ENCODE assay signal across 18 mouse cellular contexts in genomic region chr6:18446359-18446758, GRCm38 (mm10).
DNase-seq lines count a peak whose midpoint lies in the region; ATAC-seq and TF ChIP-seq lines count a peak whose summit lies in the region.
"Had no signal": no experiment of that assay in that cellular context is flagged by ENCODE, and none has a peak within 500 bp of the region (broad histone marks: within the 10 kb centered on the region; RNA-seq: fewer than 3 reads in every experiment).

No protein-coding gene starts in this region.

- no peaks in the 10 kb centered on the region for H3K36me3 ChIP-seq in hindbrain, embryonic 12.5 days
- H3K36me3 ChIP-seq in midbrain, postnatal 0 days (ENCODE audit: insufficient read depth, low read length) = no peaks in the 10 kb centered on the region
- H3K36me3 ChIP-seq: limb, embryonic 12.5 days; liver, embryonic 15.5 days had no signal

- TF ChIP-seq POLR2A in cortical plate, adult 2 months (IDR thresholded peaks at IDR 0.05; ENCODE audit: extremely low read depth, insufficient read depth, low read length) = no peak

- peak; percentile 38 for DNase-seq in left cerebral cortex, postnatal 4 days
- no peak for DNase-seq in left cerebral cortex, postnatal 14 days (ENCODE audit: low spot score in 2 of 2)
- DNase-seq in midbrain, postnatal 0 days (ENCODE audit: low spot score) = peak; percentile 74
- no peak for DNase-seq in urinary bladder, adult 2 months (ENCODE audit: low spot score)
- DNase-seq in urinary bladder, postnatal 10 days (ENCODE audit: low spot score) = no peak
- no peak for DNase-seq in layer of hippocampus, adult 18-20 months (ENCODE audit: low spot score in 2 of 2)
- DNase-seq: embryo, embryonic 11 days; gastrocnemius, postnatal 25 days; heart, postnatal 4 days; kidney, adult 11 months; kidney, postnatal 14 days; lung, postnatal 36 days; right cerebral cortex, postnatal 14 days had no signal

- no peaks in the 10 kb centered on the region for H3K9me3 ChIP-seq in hindbrain, embryonic 12.5 days (replicated peaks)
- no peaks in the 10 kb centered on the region for H3K9me3 ChIP-seq in midbrain, postnatal 0 days (ENCODE audit: low read length)
- H3K9me3 ChIP-seq: limb, embryonic 12.5 days; liver, embryonic 15.5 days had no signal

- 70% methylated on average over 3 of the region's 3 CpGs for WGBS in hindbrain, embryonic 12.5 days
- WGBS in midbrain, postnatal 0 days = 50% methylated on average over 3 of the region's 3 CpGs

- H3K27ac ChIP-seq in cortical plate, adult 2 months (ENCODE audit: insufficient read depth, low read length) = peak overlapping the region; percentile 90; the same call in 1 of the 2 replicates
- peak overlapping the region; percentile 67; the same call in 1 of the 2 replicates for H3K27ac ChIP-seq in hindbrain, embryonic 12.5 days
- H3K27ac ChIP-seq in midbrain, postnatal 0 days (ENCODE audit: low read depth, low read length) = peak overlapping the region; percentile 34
- H3K27ac ChIP-seq: limb, embryonic 12.5 days; liver, embryonic 15.5 days had no signal

- intact Hi-C loops in left cerebral cortex, postnatal 4 days (cut with DNase I) = no loop called here
- intact Hi-C loops in left cerebral cortex, postnatal 14 days (cut with DNase I) = loop anchor here (5.0 kb wide), 1 partner anchor 66 kb away; the partner anchor contains the start of gene Cttnbp2

- H3K4me1 ChIP-seq in cortical plate, adult 2 months (ENCODE audit: control insufficient read depth, insufficient read depth, low read length) = peaks cover 19% of the 10 kb centered on the region; the same call in 1 of the 2 replicates
- peaks cover 8% of the 10 kb centered on the region for H3K4me1 ChIP-seq in hindbrain, embryonic 12.5 days
- H3K4me1 ChIP-seq in midbrain, postnatal 0 days (ENCODE audit: insufficient read depth, low read length) = no peaks in the 10 kb centered on the region

- ATAC-seq in hindbrain, embryonic 12.5 days (ENCODE audit: low FRiP score) = no peak
- ATAC-seq in midbrain, postnatal 0 days (ENCODE audit: low FRiP score) = no peak

- TF ChIP-seq CTCF in cortical plate, adult 2 months (IDR thresholded peaks at IDR 0.05; ENCODE audit: extremely low read depth, insufficient read depth, low read length) = no peak
- TF ChIP-seq CTCF in midbrain, postnatal 0 days (IDR thresholded peaks at IDR 0.05) = no peak

- no peak overlapping the region for H3K4me2 ChIP-seq in hindbrain, embryonic 12.5 days (replicated peaks)
- H3K4me2 ChIP-seq in midbrain, postnatal 0 days (ENCODE audit: low read depth, low read length, poor library complexity, severe bottlenecking) = no peak overlapping the region
- H3K4me2 ChIP-seq: heart, embryonic 11.5 days; limb, embryonic 12.5 days; liver, embryonic 15.5 days had no signal

- no peaks in the 10 kb centered on the region for H3K27me3 ChIP-seq in hindbrain, embryonic 12.5 days
- no peaks in the 10 kb centered on the region for H3K27me3 ChIP-seq in midbrain, postnatal 0 days (ENCODE audit: insufficient read depth, low read length)
- H3K27me3 ChIP-seq: limb, embryonic 12.5 days; liver, embryonic 15.5 days had no signal

- no peak overlapping the region for H3K4me3 ChIP-seq in cortical plate, adult 2 months (ENCODE audit: insufficient read depth, low read length)
- H3K4me3 ChIP-seq in hindbrain, embryonic 12.5 days = no peak overlapping the region
- no peak overlapping the region for H3K4me3 ChIP-seq in midbrain, postnatal 0 days (ENCODE audit: low read depth, low read length)
- H3K4me3 ChIP-seq: limb, embryonic 12.5 days; liver, embryonic 15.5 days had no signal

- no peak overlapping the region for H3K9ac ChIP-seq in hindbrain, embryonic 12.5 days
- H3K9ac ChIP-seq in midbrain, postnatal 0 days (replicated peaks; ENCODE audit: low read length, poor library complexity, severe bottlenecking) = no peak overlapping the region
- H3K9ac ChIP-seq: limb, embryonic 12.5 days; liver, embryonic 15.5 days had no signal

Comparison
In these comparisons a context has a peak if more than half of its experiments do, and no peak if none do; other contexts are left out.
1. DNase-seq: peak in left cerebral cortex, postnatal 4 days (single experiment) and midbrain, postnatal 0 days (single experiment); none in left cerebral cortex, postnatal 14 days (0 of 2), urinary bladder, adult 2 months (single experiment), urinary bladder, postnatal 10 days (single experiment) and layer of hippocampus, adult 18-20 months (0 of 2).
2. H3K27ac ChIP-seq: peak in every context shown above with its lines; median percentile 90 in cortical plate, adult 2 months; 67 in hindbrain, embryonic 12.5 days; 34 in midbrain, postnatal 0 days.